8 mouse cellular contexts compared by ENCODE assay signal in the genomic region with DNA sequence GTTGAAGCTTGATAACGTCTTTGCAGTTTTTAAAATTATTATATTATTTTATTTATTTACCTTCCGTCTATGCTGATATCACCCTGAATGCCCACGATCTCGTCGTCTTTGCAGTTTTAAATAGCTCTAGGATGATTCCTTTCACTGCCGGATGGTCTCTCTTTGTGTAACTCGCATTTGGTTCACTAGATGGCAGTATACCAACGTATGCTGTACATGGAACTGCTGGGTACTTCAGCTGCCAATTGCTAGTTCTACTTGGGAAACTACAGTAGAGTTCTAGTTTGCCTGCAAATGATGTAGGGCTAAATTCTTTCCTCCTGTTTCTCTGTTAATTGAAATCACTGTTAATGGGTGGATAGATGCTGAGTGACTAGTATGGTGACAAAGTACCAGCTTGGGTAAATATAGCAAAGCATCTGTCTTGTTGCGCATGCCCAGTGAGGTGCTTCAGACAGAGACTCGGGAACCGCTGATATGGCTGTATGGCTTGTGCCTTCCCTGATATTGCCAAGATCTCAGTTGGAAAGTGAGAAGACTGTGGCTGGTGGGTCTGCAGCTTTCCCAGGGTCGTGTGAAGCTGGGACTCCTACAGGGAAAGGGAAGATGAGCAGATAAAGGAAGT. TPM values are rescaled to one million over a fixed set of nuclear protein-coding genes. Genes with fewer than 3 reads are reported as not detected.
DNase-seq lines count a peak whose midpoint lies in the region; ATAC-seq and TF ChIP-seq lines count a peak whose summit lies in the region.

No protein-coding gene starts in this region.

- no peak overlapping the region for H3K27ac ChIP-seq in forebrain, postnatal 0 days (ENCODE audit: low read depth, low read length)
- H3K27ac ChIP-seq in hindbrain, postnatal 0 days, result no peak overlapping the region
- no peak overlapping the region for H3K27ac ChIP-seq in neural tube, embryonic 14.5 days (ENCODE audit: low read depth, low read length)

- ATAC-seq in forebrain, postnatal 0 days, result peak; percentile 87
- peak; percentile 84; the same call in 1 of the 2 replicates for ATAC-seq in hindbrain, postnatal 0 days
- ATAC-seq in neural tube, embryonic 14.5 days (ENCODE audit: low read depth), result peak; percentile 61; the same call in 1 of the 2 replicates

- no peaks in the 10 kb centered on the region for H3K4me1 ChIP-seq in forebrain, postnatal 0 days (ENCODE audit: insufficient read depth)
- H3K4me1 ChIP-seq in hindbrain, postnatal 0 days (ENCODE audit: insufficient read depth, low read length), result no peaks in the 10 kb centered on the region
- H3K4me1 ChIP-seq in neural tube, embryonic 14.5 days (ENCODE audit: control insufficient read depth, insufficient read depth, low read length), result no peaks in the 10 kb centered on the region

- DNase-seq in right cerebral cortex, adult 18-20 months, result peak; percentile 77
- no peak for DNase-seq in right cerebral cortex, postnatal 14 days
- DNase-seq in c-Kit-negative CD71-positive TER-119-positive erythroid progenitor cells, embryonic 14.5 days (ENCODE audit: low read depth, low spot score), result peak; percentile 8
- peak; percentile 93 for DNase-seq in forebrain, postnatal 0 days
- DNase-seq in hindbrain, postnatal 0 days (ENCODE audit: low spot score), result peak; percentile 95
- peak; percentile 37 for DNase-seq in left cerebral cortex, postnatal 4 days
- no peak for DNase-seq in ovary, postnatal 10 days (ENCODE audit: low spot score)

- H3K9ac ChIP-seq in forebrain, postnatal 0 days, result no peak overlapping the region
- no peak overlapping the region for H3K9ac ChIP-seq in hindbrain, postnatal 0 days (replicated peaks; ENCODE audit: low read length)
- H3K9ac ChIP-seq in neural tube, embryonic 14.5 days (replicated peaks; ENCODE audit: low read depth, low read length), result no peak overlapping the region

- no peak overlapping the region for H3K4me2 ChIP-seq in forebrain, postnatal 0 days (ENCODE audit: low read depth)
- no peak overlapping the region for H3K4me2 ChIP-seq in hindbrain, postnatal 0 days (ENCODE audit: low read depth, low read length)
- H3K4me2 ChIP-seq in neural tube, embryonic 14.5 days (ENCODE audit: low read depth, low read length), result no peak overlapping the region

- 30% methylated on average over 12 of the region's 12 CpGs for WGBS in forebrain, postnatal 0 days
- 30% methylated on average over 12 of the region's 12 CpGs for WGBS in hindbrain, postnatal 0 days
- WGBS in neural tube, embryonic 14.5 days, result 35% methylated on average over 12 of the region's 12 CpGs

- TF ChIP-seq CTCF in forebrain, postnatal 0 days (IDR thresholded peaks at IDR 0.05; ENCODE audit: low read depth), result peak; percentile 92
- peak; percentile 90 for TF ChIP-seq CTCF in hindbrain, postnatal 0 days (IDR thresholded peaks at IDR 0.05; ENCODE audit: low read depth)

- H3K36me3 ChIP-seq in forebrain, postnatal 0 days (ENCODE audit: insufficient read depth), result no peaks in the 10 kb centered on the region
- no peaks in the 10 kb centered on the region for H3K36me3 ChIP-seq in hindbrain, postnatal 0 days (ENCODE audit: insufficient read depth, low read length)
- no peaks in the 10 kb centered on the region for H3K36me3 ChIP-seq in neural tube, embryonic 14.5 days (ENCODE audit: control insufficient read depth, insufficient read depth, low read length)

- no peaks in the 10 kb centered on the region for H3K27me3 ChIP-seq in forebrain, postnatal 0 days (ENCODE audit: insufficient read depth, low read length)
- H3K27me3 ChIP-seq in hindbrain, postnatal 0 days (ENCODE audit: insufficient read depth, low read length), result no peaks in the 10 kb centered on the region
- H3K27me3 ChIP-seq in neural tube, embryonic 14.5 days (ENCODE audit: control insufficient read depth, insufficient read depth, low read length), result no peaks in the 10 kb centered on the region

- intact Hi-C loops in left cerebral cortex, postnatal 4 days (cut with DNase I), result no loop called here

- H3K9me3 ChIP-seq in forebrain, postnatal 0 days (ENCODE audit: low read length), result no peaks in the 10 kb centered on the region
- no peaks in the 10 kb centered on the region for H3K9me3 ChIP-seq in hindbrain, postnatal 0 days (ENCODE audit: low read length)
- no peaks in the 10 kb centered on the region for H3K9me3 ChIP-seq in neural tube, embryonic 14.5 days (ENCODE audit: control insufficient read depth, low read length)

- no peak overlapping the region for H3K4me3 ChIP-seq in forebrain, postnatal 0 days (ENCODE audit: low read depth, low read length)
- H3K4me3 ChIP-seq in hindbrain, postnatal 0 days (ENCODE audit: low read length), result no peak overlapping the region
- H3K4me3 ChIP-seq in neural tube, embryonic 14.5 days (ENCODE audit: low read depth, low read length), result no peak overlapping the region

RNA-seq across cellular contexts. Expression of a gene that starts 22.6 kb away (rescaled TPM):
- total RNA-seq in forebrain, postnatal 0 days (2014; rRNA removed), result 30.7 and 30.8 TPM in 2 replicates
- 31.2 and 37.1 TPM in 2 replicates for polyA plus RNA-seq in forebrain, postnatal 0 days (2015; fragmentation: Nextera tagmentation; extraction: Ambion mirVana)
- total RNA-seq in hindbrain, postnatal 0 days (2014; rRNA removed), result 26.7 and 27.5 TPM in 2 replicates
- 41.5 and 42.6 TPM in 2 replicates for polyA plus RNA-seq in hindbrain, postnatal 0 days (2015; fragmentation: Nextera tagmentation; extraction: Ambion mirVana)
- total RNA-seq in left cerebral cortex, postnatal 4 days (2021), result 10 to 100 TPM; 19.6 to 22.0 TPM
- 45.3 and 45.6 TPM in 2 replicates for polyA plus RNA-seq in neural tube, embryonic 14.5 days (2014; fragmentation: Nextera tagmentation; extraction: Ambion mirVana)

RNA-seq across cellular contexts. Expression of a gene that starts 49.2 kb away (rescaled TPM):
- total RNA-seq in forebrain, postnatal 0 days (2014; rRNA removed), result not detected in 2 replicates
- 0.28 TPM in 1 of 2 replicates, not detected in the other for polyA plus RNA-seq in forebrain, postnatal 0 days (2015; fragmentation: Nextera tagmentation; extraction: Ambion mirVana)
- total RNA-seq in hindbrain, postnatal 0 days (2014; rRNA removed), result not detected in 2 replicates
- 0.26 and 0.35 TPM in 2 replicates for polyA plus RNA-seq in hindbrain, postnatal 0 days (2015; fragmentation: Nextera tagmentation; extraction: Ambion mirVana)
- total RNA-seq in left cerebral cortex, postnatal 4 days (2021), result not detected
- polyA plus RNA-seq in neural tube, embryonic 14.5 days (2014; fragmentation: Nextera tagmentation; extraction: Ambion mirVana), result not detected in 2 replicates

RNA-seq across cellular contexts. Expression of a gene that starts 54.9 kb away (rescaled TPM):
- 0.86 and 1.2 TPM in 2 replicates for total RNA-seq in forebrain, postnatal 0 days (2014; rRNA removed)
- 0.21 and 0.33 TPM in 2 replicates for polyA plus RNA-seq in forebrain, postnatal 0 days (2015; fragmentation: Nextera tagmentation; extraction: Ambion mirVana)
- total RNA-seq in hindbrain, postnatal 0 days (2014; rRNA removed), result 0.36 and 0.37 TPM in 2 replicates
- polyA plus RNA-seq in hindbrain, postnatal 0 days (2015; fragmentation: Nextera tagmentation; extraction: Ambion mirVana), result 0.36 and 0.82 TPM in 2 replicates
- total RNA-seq in left cerebral cortex, postnatal 4 days (2021), result under 1 TPM; 0.89 to 0.96 TPM
- 0.16 and 0.19 TPM in 2 replicates for polyA plus RNA-seq in neural tube, embryonic 14.5 days (2014; fragmentation: Nextera tagmentation; extraction: Ambion mirVana)

Comparison
In these comparisons a context has a peak if more than half of its experiments do, and no peak if none do; other contexts are left out.
1. DNase-seq: peak in right cerebral cortex, adult 18-20 months (single experiment), c-Kit-negative CD71-positive TER-119-positive erythroid progenitor cells, embryonic 14.5 days (single experiment), forebrain, postnatal 0 days (single experiment), hindbrain, postnatal 0 days (single experiment) and left cerebral cortex, postnatal 4 days (single experiment); none in right cerebral cortex, postnatal 14 days (single experiment) and ovary, postnatal 10 days (single experiment).
2. Peak in every context shown above with its lines, with median percentiles within 50 percentile points of each other: ATAC-seq.